Mouse (Mus musculus) adrenal gland, postnatal 4 days (tissue): ENCODE results near the gene Dpp7. TPM values are rescaled to one million over a fixed set of nuclear protein-coding genes. Genes with fewer than 3 reads are reported as not detected.

Experiments used
- DNase-seq, 2 experiments: peaks; one replicate each; pipeline ENCODE4 v3.0.0; 2021 to 2022; ENCODE audit warnings: low spot score in 2 of 2, mixed read lengths in 2 of 2
- total RNA-seq, 2 experiments: library from RNA; stranded (reverse); gene quantifications; 2 replicates each; pipeline ENCODE4 v1.2.3; 2021

The Dpp7 gene
- total RNA-seq, 2 experiments from 2014 or later = 32.1 to 33.9 TPM

- DNase-seq = peak; percentile 65 to 74
These were observed 15.8 kb upstream of the Dpp7 start, which contains the start of gene Sapcd2 for GRCm38 (mm10) chr2:25371764-25372643. Gene Sapcd2 (plus strand): TSS chr2:25372321.

GRCm38 (mm10) chr2:25369996-25370395 lies 13.8 kb upstream of the Dpp7 start:
- no peak for DNase-seq

GRCm38 (mm10) chr2:25365091-25365761 lies 9.1 kb upstream of the Dpp7 start, which contains the start of gene Uap1l1:
Gene Uap1l1 (minus strand): TSS chr2:25365682.
- DNase-seq = peak; percentile 43 to 65

GRCm38 (mm10) chr2:25364761-25365090 lies 8.6 kb upstream of the Dpp7 start:
- DNase-seq = no peak

GRCm38 (mm10) chr2:25364313-25364712 lies 8.2 kb upstream of the Dpp7 start:
- no peak for DNase-seq

GRCm38 (mm10) chr2:25363478-25364178 lies 7.5 kb upstream of the Dpp7 start:
- no peak for DNase-seq

GRCm38 (mm10) chr2:25359848-25360247 lies 3.7 kb upstream of the Dpp7 start:
- DNase-seq = no peak

- no peak for DNase-seq
These were observed 616 bp downstream of the Dpp7 start for GRCm38 (mm10) chr2:25355419-25356066.

- no peak for DNase-seq
These were observed 1.9 kb downstream of the Dpp7 start for GRCm38 (mm10) chr2:25354211-25354610.

GRCm38 (mm10) chr2:25350701-25351100 lies 5.5 kb downstream of the Dpp7 start:
- no peak for DNase-seq

- no peak for DNase-seq
These were observed 6.7 kb downstream of the Dpp7 start for GRCm38 (mm10) chr2:25349499-25349898.

GRCm38 (mm10) chr2:25348162-25348561 lies 8.0 kb downstream of the Dpp7 start:
- no peak for DNase-seq

GRCm38 (mm10) chr2:25338303-25338702 lies 17.9 kb downstream of the Dpp7 start:
- no peak for DNase-seq

- no peak for DNase-seq
These were observed 22.6 kb downstream of the Dpp7 start for GRCm38 (mm10) chr2:25333569-25333968.

- peak; percentile 96 to 99 for DNase-seq
These were observed 23.6 kb downstream of the Dpp7 start, which contains the start of gene Man1b1 for GRCm38 (mm10) chr2:25332286-25333160. Gene Man1b1 (plus strand): TSS chr2:25332338.

- no peak for DNase-seq
These were observed 24.7 kb downstream of the Dpp7 start for GRCm38 (mm10) chr2:25331470-25331869.

GRCm38 (mm10) chr2:25328440-25328839 lies 27.7 kb downstream of the Dpp7 start:
- DNase-seq = no peak

GRCm38 (mm10) chr2:25326036-25326435 lies 30.1 kb downstream of the Dpp7 start:
- no peak for DNase-seq

- no peak for DNase-seq
These were observed 36.1 kb downstream of the Dpp7 start for GRCm38 (mm10) chr2:25320084-25320483.
